Mouse (Mus musculus) kidney, adult 2 months (tissue): ENCODE results near the gene Aktip.

Experiments used
- CTCF ChIP-seq: fragments of 200-500 bp; conservative IDR thresholded peaks from 2 replicates; pipeline ENCODE4 v1.5.1; 2011; ENCODE audit warnings: low read depth, mild to moderate bottlenecking, control low read depth, low read length, moderate library complexity, mixed read lengths; ENCODE audit not compliant: insufficient read depth, insufficient read length
- POLR2A ChIP-seq: fragments of 200-500 bp; IDR thresholded peaks from one replicate; pipeline ENCODE4 v1.6.1; 2011; ENCODE audit warnings: low read depth, low read length, control low read depth

DNA sequence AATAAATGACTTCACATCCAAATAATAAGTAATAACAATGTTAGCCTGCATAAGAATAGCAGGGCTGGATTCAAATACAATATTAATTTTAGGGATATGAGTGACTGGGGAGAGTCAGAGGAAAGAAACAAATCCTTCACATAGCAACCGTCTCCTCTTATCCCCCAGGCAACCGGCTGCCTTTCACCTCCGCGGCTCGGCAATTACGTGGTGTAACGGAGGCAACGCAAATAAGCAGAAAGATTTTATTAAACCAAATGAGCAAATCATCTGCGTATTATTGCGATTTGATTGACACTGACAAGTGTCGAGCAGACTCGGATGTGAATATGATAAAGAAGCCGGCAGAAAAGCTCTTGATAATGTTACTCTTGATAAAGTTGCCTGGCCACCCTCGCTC, 28.9 kb downstream of the Aktip start:
- TF ChIP-seq POLR2A (no peak), CTCF (no peak)
